Mouse (Mus musculus): ENCODE results near the gene Gm28374.
A peak's percentile ranks its signal among the peaks of the same experiment; 100 is the strongest.
"Not testable (repeated sequence)": the region's sequence is repeated elsewhere in the genome, so short reads cannot be mapped to it uniquely, and the experiment has no call there.

Gm28374 gene

DNA sequence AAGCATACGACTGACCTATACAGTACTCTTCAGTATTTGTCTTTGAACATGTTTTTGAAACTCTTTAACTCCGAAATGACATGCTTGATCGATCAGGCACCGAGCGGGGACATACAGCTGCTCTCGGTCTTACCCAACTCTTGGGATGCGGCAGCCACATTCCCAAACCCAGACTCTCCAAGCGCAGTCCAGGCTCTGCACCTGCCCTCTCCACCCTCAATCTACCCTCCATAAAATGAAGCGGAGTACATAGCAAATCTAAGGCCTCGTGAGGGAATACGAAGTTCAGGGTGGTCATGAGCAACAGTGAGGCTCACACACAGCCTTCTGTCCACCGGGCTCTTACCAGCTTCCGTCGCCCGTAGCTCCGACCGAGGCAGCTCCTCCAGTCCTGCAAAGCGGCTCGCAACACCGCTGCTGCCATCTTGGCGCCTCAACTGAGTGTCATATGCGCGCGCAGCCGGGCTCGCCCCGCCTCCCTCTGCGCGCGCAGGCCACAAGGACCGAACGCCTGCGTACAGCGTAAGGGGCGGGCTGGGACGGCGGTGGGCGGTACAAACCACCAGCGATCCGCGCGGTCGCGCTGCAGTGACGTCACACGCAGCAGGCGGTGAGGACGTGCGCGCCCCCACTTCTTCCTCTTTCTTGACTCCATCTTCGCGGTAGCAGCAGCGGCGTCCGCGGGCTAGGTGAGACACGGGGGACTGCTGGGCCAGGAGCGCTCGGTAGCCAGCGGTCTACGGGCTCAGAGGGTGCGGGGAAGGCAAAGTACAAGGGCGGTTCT, 24.6 kb downstream of the Gm28374 start, which contains the start of the genes Mrpl49 and Fau:
Gene Mrpl49 (minus strand): TSS at position 473 of the 784 bp plus-strand sequence.
Gene Fau (plus strand): TSS at position 532 of the 784 bp plus-strand sequence.
- no peak for DNase-seq (ENCODE audit: extremely low read depth, low read depth, low spot score)

DNA sequence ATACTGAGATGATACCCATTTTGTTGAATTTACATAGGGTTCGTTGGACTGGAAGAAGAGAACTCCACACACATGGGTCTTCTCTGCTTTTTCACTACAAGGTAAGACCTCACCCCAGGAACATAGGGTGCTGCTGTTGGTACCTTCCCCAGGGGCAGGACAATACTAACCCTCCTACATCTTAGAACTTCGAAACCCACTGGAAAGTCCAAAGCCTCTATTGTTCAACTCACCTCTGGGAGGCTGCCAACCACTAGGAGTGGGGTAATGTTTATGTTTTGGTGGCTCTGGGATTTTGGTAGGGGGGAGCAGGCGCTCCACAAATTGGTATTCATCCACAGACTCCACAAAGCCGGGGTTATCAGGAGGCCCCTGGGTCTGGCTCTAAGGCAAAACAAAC, 25.4 kb downstream of the Gm28374 start:
- no peak for DNase-seq (ENCODE audit: extremely low read depth, low read depth, low spot score)

DNA sequence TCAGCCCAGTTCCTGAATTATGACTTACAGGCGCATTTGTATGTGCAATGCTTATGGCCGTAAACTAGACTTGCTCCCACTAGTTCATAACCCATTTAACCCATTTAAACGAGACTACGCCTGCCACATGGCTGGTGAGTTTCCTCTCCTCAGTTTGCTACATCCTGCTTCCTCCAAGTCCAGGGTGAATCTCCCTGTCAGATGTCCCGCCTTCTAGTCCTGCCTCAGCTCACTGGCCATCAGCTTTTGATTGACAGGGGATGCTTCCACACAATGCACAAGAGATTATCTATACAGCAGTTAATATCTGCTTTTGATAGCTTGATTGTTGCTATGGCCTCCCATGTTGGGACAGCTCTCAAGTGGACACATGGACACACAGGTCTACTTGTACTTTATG, 27.8 kb downstream of the Gm28374 start:
- DNase-seq (ENCODE audit: extremely low read depth, low read depth, low spot score), result no peak

- DNase-seq (ENCODE audit: extremely low read depth, low read depth, low spot score), result no peak
These were observed 29.5 kb downstream of the Gm28374 start for GRCm38 (mm10) chr19:6052516-6052915.

DNA sequence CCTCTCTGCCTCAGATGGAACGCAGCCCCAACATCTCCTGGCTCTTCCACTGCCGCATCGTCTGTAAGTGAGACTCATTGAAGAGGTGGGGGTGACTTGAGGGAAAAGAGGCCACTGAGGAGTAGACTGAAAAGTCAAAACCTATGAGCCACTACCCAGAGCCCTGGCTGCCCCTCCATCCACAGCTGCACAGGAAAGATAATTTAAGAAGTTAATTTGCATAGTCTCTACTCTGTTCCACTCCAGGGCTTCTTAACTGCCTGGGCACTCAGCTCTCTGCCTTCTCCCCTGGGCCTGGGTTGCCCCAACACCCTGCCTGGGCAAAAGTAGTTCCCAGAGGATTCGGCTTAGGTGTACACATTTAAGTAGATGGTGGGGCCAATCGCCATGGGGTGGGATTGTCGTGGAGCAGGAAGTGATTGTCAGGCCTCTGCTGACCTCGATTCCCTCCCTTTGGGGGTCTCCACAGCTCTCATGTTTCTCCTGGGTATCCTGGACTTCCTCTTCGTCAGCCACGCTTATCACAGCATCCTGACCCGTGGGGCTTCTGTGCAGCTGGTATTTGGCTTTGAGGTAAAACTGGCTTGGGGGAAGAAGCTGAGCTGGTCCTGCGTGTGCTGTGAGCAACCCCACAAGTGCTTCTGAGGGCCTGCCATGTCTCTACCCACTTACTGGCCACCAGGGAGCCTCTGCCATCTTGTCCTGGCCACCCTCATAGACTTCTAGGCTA, 33.2 kb downstream of the Gm28374 start:
- DNase-seq (ENCODE audit: extremely low read depth, low read depth, low spot score), result no peak

- DNase-seq (ENCODE audit: extremely low read depth, low read depth, low spot score), result no peak
These were observed 34.2 kb downstream of the Gm28374 start for GRCm38 (mm10) chr19:6047899-6048166.

DNA sequence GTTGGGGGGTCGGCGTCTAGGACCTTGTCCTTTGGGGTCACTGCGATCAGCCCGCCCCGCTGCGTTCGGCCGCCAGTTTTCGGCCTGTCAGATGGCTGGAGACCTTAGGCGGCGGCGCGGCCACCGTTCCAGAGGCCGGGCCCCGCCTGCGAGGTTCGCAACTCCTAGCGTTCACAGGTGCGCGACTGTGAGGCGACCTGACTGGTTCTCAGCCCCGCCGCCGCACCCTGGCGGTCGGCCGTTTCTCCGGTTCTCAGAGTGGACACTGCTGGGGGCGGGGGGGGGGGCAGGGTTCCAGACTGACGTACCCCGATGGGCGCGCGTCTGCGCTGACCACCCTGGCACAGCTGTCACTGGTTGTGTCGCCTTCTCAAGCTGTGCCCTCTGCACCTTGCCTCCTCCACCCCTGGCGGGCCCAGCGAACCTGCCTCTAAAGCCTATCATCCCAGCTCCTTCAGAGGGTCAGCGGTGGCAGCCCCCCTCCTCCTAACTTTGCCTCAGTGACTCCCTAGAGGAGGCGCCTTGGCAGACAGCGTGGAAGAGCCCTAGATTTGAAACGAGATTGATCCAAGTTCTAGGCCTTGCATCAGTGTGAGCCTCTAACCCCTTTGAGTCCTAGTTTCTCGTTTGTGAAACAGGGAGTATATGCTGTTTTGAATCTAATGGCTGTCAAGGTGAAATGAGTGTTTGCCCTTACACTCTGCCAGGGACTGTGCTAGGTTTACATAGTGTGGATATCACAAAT, 34.7 kb downstream of the Gm28374 start:
- no peak for DNase-seq (ENCODE audit: extremely low read depth, low read depth, low spot score)

GRCm38 (mm10) chr19:6046294-6047153, 35.5 kb downstream of the Gm28374 start, which contains the start of gene Syvn1:
TSS of gene Syvn1 (plus strand) at chr19:6046576.
- DNase-seq (ENCODE audit: extremely low read depth, low read depth, low spot score), result peak; percentile 74

DNA sequence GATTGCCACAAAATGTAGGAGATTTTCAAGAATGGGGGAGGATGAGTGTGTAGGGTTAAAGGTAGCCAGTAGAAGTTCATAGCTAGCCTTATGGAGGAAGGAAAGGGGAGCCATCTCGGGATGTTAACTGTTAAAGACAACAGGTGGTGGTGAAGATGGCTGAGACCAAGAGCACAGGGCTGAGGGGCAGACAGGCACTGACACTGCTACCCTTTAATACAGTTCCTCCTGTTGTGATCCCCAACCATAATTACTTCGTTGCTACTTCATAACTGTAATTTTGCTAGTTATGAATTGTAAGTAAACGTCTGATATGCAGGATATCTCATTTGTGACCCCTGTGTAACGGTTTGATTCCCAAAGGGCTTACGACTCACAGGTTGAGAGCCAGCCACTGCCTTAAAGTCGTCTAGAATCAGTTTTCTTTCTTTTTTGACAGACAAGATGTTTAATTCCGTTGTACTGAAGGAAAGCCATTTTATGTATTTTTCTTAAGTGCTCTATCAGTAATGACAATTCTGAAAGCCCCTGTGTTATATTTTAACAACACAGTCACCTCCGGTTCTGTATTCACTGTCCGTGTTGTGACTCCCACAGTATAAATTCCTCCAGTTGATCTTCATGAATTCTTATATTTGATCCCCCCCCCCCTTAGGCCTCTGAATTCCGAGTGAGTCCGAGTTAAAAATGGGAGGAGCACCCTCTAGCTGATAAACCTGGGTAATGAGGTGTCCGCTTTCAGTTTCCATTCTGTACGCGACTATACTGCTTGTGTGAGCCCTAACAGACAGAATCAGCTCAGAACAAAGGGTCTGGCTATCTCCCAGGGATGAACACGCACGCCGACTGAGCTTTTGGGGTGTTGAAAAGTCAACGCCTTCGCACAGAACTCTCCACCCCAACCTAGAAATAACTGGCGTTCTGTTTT, 36.4 kb downstream of the Gm28374 start:
- DNase-seq (ENCODE audit: extremely low read depth, low read depth, low spot score), result no peak

GRCm38 (mm10) chr19:6044102-6044501, 38.0 kb downstream of the Gm28374 start:
- DNase-seq (ENCODE audit: extremely low read depth, low read depth, low spot score), result not testable (repeated sequence)

GRCm38 (mm10) chr19:6042293-6042692, 39.8 kb downstream of the Gm28374 start:
- DNase-seq (ENCODE audit: extremely low read depth, low read depth, low spot score), result no peak

GRCm38 (mm10) chr19:6040002-6040401, 42.1 kb downstream of the Gm28374 start:
- no peak for DNase-seq (ENCODE audit: extremely low read depth, low read depth, low spot score)

DNA sequence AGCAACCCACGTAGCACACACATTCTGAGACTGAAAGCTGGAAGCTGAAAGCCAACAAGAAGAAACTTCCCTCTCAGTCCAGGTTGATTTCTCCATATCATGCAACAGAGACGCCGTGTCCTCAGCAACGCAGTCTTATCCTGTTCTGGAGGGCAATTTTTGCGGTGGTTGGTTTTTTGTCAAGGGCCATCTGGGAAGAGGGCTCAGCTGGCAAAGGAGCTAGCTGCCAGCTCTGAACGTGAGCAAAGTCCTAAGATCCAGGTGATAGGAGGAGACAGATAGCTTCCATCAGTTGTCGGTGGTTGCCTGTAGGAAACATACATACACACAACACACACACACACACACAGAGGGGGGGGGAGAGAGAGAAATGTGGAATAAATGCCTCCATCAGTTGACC, 43.7 kb downstream of the Gm28374 start:
- no peak for DNase-seq (ENCODE audit: extremely low read depth, low read depth, low spot score)

DNA sequence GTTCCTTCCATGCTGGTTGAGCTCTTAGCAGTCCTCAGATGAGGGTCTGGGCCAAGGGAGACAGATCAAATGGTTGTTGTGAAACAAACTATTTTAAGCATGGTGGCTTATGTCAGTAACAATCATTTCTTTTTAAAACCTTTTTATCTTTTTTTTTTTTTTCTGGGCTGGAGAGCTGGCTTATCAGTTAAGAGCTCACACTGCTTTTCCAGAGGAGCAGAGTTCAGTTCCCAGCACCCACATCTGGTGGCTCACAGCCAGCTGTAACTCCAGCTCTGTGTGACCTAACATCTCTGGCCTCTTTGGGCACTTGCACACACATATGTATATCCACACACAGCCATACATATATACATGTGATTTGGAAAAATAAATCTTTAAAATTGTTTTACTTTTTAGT, 44.4 kb downstream of the Gm28374 start:
- DNase-seq (ENCODE audit: extremely low read depth, low read depth, low spot score), result no peak

- DNase-seq (ENCODE audit: extremely low read depth, low read depth, low spot score), result no peak
These were observed 46.0 kb downstream of the Gm28374 start for GRCm38 (mm10) chr19:6035966-6036585.

DNA sequence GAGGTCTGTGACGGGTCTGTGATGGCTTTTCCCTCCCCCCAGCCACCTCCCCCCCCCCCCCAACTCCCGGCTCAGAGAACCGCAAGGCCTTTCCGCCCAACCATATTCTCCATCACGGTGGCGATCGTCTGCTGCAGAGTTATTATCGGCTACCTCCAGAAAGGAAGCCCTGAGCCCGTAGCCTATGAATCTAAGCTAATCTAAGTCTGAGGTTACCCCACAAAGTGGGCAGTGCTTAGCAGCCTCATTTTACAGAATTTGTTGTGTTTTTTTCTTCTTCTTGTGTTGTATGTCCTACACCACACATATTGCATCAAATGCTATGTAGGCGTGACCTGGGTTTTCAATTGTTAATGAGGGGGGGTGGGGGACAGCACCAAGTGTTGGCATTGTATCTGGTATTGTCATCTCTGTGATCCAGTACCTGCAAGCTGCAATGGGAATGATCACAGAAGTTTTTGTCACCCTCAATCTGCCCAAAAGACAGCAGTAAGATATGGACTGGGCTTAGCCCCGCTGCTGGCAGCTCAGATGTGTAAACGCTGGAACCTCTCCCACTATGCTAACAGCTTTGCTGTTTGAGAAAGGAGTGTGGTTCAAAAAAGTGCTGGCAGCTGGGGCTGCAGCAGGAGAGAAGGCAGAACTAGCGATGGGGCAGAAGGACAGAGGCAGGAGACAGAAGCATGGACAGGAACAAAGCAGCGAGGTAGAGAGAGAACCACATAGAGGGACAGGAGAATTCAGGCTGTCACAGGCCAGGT, 51.4 kb downstream of the Gm28374 start:
- no peak for DNase-seq (ENCODE audit: extremely low read depth, low read depth, low spot score)

DNA sequence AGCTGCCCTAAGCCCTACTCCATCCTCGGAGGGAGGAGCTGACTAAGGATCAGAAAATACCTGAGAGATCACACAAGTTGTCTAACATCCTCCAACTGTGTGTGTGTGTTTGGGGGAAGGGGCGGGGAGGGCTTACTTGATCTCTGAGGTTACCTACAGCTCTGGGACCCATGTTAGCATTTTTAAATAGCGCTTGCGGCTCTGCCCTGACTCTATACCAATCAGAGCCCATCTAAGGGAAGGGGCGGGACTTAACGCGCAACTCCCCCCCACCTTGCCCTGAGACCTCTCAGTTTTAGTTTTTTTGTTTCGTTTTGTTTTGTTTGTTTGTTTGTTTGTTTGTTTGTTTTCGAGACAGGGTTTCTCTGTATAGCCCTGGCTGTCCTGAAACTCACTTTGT, 52.6 kb downstream of the Gm28374 start:
- no peak for DNase-seq (ENCODE audit: extremely low read depth, low read depth, low spot score)

DNA sequence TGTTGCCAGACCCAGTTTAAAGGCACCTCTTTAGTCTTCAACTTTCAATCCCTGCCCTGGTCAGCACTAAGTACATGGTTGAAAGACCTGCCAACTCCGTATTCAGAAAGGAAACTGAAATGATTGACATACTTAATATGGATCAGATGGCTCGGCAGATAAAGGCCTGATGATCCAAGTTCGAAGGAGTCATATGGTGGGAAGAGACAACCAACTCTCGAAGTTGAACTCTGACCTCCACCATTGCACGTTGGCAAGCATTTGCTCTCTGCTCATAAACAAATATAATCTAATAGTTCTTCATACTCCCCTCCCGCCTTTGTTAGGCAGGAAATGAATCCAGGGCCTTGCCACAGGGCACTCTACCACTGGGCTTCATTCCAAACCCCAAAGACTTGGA, 53.1 kb downstream of the Gm28374 start:
- no peak for DNase-seq (ENCODE audit: extremely low read depth, low read depth, low spot score)

Data from fat pad, adult 2 months (tissue).